Mouse (Mus musculus) granulocyte monocyte progenitor cell, adult 5-6 weeks (primary cell): ENCODE measurements around the gene Dhrs11. TPM values are rescaled to one million over a fixed set of nuclear protein-coding genes. Genes with fewer than 3 reads are reported as not detected.
A peak's percentile ranks its signal among the peaks of the same experiment; 100 is the strongest.

Experiments used
- ATAC-seq: replicated peaks from 2 replicates; pipeline ENCODE4 v1.8.0; 2016; ENCODE audit warnings: mild to moderate bottlenecking, moderate TSS enrichment, inconsistent platforms; ENCODE audit not compliant: poor library complexity, severe bottlenecking
- total RNA-seq, 2 experiments: library from RNA; stranded (forward) in 1 of 2; stranded (reverse) in 1 of 2; fragments of 200-712, 200-1000 nt in 1 of 2; fragments of >200 nt in 1 of 2; fragmentation: Nextera tagmentation in 1 of 2; gene quantifications; 2 replicates each; pipeline ENCODE4 v1.2.3; 2014 to 2017

Gene Dhrs11
- total RNA-seq, 2 experiments from 2014 or later: 14.9 to 20.6 TPM

DNA sequence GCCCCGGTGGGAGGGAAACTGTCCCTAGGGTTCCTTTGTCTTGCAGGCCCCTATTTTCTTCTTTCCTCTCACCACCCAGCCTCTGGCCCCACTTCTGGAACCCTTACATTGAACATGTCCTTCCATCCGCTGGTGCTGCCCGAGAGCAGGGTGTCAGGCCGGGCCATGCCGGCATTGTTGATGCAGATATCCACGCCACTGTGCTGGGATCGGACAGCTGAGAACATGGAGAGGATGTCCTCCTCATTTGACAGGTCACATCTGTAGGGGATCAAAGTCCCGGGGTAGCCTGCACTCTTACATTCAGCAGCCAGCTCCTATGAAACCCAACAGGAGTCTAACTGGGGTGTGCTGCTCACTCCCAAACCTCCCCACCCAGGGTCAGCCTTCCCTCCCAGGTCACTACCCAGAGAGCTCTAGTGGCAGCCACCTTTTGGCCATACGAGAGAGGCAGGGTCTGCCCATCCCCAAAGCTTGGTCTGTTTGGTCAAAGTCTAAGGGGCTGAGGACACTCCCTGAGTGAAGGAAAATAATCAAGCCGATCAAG, 3.5 kb downstream of the Dhrs11 start:
- no peak for ATAC-seq

DNA sequence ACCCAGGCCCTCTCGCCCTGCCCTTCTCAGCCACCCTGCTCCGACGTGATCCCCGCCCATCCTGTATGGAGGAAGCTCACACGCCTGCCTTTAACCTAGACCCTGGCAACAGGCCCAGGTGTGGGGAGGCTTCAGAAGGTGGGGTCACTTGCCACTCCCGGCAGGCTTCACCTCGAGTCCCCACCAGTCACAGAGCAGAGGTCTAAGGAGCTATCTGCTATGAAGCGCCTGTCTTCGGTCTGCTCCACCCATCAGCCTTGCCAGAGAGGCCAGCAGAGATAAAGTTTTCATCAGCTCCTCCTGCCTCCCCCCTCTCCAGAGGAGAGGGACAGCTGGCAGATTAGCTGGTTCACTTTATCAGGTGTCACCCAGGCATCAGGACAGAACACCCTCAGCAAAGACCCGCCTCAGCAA, 5.3 kb downstream of the Dhrs11 start:
- no peak for ATAC-seq

DNA sequence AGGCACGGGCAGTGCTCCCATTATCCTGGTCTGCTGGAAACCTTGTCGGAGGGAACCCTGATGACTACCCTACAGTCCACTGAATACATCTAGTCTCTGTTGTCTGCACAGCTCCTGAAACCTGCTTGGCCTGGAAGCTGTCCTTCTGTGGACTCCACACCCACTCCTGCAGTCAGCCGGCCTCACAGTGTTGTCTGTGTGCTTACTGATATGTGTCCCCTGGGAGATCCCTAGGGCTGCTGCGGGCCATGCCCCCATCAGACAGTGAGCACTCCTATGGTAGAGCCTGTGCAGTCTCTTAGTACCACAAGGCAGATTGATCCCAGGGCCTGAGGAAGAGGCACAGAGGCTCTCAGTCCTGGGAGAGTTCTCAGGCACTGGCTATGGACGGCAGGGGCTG, 6.3 kb downstream of the Dhrs11 start:
- ATAC-seq: no peak

DNA sequence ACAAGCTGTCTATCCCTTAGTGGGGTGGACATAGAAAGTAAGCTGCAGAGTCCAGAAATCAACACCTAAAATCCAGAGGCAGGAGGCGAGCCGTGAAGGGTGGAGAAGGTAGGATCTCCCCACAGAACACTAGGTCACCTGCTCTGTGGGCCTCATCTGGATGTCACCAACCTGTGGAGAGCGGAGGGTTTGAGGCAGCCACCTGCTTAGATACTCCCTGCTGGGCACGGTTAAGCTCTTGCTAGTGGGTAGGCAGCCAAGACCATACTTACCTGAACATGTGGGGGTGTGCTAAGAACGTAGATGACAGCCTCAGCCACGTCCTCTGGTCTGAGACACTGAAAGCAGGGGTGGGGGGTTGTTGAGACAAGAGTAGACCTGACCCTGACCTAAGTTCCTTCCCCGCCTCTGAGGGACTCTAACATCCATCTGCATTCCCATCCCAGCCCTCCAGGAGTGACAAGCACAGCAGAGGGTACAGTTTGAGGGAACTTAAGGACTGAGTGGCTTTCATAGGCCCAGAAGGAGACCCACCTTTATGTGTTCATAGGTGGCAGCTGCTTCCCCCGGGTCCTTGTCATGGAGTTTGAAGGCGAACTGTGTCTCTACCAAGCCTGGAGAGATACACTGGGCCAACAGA, 7.5 kb downstream of the Dhrs11 start:
- ATAC-seq: no peak

DNA sequence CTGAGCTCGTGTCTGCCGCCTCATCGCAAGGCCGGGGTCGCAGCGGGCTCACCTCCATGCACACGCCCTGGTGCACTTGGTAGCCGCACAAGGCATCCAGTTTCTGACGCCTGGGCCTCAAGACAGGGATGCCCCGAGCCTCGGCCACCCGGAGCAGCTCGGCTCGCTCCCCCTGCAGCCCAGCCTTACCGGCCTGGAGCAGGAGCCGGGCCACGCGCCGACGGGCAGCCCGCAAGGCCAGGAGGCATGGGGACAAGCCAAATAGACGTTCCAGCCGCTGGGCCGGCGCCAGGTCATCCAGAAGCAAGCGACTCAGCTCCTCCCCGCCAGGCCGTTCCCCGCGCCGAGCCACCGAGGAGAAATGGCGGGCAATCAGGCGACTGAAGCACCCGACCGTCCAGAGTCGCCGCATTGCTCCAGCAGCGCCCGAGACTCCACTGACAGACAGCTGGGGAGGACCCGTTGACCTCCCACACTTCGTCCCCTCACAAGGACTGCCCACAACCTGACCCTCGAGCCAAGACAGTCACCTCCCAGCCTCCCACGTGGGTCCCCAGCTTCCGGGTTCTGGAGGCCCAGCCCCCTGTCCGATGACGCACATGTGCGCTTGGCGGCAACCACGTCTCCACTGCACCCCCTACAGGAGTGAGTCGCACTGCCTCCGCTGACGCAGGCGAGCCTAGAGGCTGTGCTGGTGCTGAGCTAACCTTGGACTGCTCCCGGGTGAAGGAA, 9.7 kb downstream of the Dhrs11 start, which contains the start of gene Mrm1:
Mrm1 (minus strand) TSS at position 555 of the 732 bp plus-strand sequence.
- ATAC-seq: peak; percentile 89

DNA sequence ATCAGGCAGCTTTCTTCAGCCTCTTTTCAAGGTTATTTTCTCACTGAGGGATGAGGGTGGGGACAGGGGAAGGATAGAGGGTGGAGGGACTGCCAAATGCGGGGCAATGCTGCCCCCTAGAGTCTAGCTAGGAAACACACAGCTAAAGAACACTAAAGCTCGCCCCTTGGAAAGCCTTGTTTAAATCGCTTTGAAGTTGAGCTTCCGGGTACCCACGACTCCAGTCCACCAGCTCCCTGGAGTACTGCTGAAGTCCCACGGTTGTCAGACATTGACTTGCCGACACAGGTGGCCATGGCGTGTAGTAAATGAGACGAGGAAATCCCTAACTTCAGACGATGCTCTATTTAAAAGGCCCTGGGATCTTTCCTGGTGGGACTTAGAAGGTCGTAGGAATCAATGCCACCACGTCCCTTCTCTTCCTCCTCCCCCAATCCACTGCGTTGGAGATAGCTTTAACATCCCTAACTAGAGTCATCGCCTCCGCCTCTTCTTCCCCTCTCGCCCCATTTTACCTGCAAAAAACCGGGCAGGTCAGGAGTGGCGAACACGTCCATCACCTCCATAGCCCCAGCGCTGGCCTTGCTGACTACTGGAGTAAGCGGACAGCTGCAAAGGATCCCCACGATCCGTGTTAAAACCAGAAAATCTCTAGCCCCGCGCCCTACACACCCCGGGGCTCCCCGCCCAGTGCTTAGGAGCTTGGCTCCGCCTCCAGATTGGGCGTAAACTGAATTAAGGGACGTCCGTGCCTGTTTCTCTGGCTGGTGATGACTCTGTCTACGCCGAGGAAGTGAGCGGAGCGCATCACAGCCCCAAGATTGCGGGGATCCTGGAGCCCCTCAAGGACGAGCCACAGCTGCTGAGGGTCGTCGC, 10.5 kb downstream of the Dhrs11 start:
- ATAC-seq: peak; percentile 66

DNA sequence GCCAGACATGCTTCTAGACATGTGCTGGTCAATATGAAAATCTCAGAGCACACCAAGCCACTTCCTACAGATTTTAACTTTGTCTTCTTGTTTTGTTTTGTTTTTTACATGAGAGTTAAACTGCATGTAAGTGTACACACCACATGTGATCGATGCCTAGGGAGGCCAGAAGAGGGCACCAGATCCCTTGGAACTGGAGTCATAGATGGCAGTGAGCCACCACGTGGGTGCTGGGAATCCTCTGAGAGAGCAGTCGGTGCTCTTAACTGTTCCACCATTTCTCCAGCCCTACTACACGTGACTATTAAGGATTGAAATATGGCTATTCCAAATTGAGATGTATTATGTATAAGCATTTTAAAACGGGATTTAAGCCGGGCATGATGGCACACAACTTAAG, 11.4 kb downstream of the Dhrs11 start:
- no peak for ATAC-seq

DNA sequence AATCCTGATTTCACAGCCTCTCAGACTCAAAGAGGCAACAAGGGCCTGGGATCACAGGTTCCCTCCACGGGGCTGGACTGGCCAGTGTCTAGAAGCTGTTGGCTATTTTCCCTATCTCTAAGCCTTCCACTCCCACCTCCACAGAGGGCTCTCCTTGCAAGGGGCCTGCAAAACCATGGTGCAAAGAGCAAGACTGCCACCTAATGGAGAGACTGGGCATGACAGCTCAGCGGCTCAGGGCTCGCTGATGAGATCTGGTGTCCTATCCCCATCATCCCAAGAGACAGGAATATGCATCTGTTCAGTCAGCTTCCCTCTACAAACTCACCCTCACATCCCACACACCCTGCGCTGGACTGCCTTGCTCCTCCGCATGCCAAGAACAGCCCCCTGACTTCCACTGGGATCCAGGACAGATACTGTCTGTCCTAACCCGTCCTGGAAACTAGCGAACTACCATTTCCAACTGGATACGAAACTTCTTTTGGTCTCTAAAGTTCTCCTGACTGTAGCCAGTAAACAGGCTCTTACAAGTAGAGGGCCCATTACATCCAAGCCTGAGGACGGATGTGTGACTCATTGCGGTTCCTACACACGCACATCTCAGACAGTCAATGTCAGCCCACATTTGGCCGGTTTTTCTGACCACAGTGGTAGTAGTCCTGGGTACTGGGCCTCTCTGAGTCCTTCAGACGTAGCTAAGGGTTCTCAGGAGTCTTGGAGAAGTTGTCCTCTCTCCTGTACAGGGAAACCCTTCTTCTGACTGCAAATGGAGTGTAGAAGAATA, 14.9 kb downstream of the Dhrs11 start:
- peak; percentile 71 for ATAC-seq

DNA sequence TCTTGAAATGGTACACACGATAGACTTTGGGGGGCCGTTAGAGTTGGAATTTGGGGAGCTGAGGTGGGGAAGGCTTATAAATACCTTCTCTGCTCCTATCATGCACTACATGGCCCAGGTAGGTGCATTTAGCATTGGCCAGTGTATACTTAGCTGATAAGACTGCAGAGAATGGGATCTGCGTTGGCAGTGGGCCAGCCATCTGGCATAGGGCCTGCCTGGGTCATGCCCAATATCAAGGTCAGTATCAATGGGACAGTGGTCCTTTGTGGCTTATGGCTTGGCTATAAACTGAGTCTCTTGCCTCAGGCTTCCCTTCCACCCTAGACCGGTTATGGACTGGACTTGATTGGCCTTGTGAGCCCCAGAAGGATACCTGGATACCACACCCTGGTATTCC, 24.4 kb downstream of the Dhrs11 start:
- no peak for ATAC-seq

DNA sequence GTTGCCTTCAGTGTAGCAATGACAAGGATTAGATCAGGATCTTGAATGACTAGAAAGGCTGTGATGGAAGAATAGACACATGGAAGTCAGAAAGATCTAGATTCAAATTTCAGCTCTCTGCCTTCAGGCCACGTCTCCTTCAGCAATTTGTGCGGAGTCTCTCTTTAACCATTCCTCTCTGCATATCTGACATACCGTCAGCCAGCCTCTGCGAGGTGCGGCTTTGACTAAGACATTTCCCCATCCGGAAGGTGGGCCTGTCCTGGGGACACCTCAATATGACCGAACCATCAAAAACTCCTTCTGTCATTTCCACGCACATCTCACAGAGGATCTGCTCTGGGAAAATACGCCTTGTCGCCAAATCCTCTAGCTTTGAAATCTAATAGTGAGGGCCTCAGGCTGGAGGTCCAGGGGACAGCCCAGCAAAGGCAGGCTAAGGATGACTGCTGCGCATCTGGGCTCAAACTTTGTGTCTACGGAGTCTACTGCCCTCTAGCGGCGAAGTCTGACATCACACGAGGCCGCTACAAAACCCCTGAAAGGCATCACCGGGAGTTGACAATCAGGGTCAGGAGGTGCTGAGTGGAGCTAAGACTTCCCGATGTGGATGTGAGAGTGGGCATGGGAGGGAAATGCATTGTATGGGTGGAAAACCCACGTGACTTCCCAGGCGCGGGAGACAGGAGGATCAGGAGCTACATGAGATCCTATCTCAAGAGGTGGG, 31.0 kb downstream of the Dhrs11 start:
- ATAC-seq: peak; percentile 66

DNA sequence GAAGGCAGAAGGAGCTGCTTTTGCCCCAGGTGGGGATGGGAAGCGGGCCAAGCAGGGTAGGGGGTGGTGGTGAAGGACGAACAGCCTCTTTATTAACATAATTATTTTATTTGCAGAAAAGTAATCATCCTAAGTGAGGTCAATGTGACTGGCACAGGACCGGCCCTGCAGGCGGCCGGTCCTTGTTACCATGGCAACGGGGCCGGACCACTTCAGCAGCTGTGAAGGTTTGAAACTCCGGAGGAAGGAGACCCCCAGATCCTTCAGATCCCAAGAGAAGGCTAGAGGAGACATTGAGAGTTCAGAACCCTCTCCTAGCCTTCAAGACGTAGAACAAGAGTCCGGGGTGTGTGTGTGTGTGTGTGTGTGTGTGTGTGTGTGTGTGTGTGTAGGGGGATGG, 31.8 kb downstream of the Dhrs11 start:
- ATAC-seq: no peak

DNA sequence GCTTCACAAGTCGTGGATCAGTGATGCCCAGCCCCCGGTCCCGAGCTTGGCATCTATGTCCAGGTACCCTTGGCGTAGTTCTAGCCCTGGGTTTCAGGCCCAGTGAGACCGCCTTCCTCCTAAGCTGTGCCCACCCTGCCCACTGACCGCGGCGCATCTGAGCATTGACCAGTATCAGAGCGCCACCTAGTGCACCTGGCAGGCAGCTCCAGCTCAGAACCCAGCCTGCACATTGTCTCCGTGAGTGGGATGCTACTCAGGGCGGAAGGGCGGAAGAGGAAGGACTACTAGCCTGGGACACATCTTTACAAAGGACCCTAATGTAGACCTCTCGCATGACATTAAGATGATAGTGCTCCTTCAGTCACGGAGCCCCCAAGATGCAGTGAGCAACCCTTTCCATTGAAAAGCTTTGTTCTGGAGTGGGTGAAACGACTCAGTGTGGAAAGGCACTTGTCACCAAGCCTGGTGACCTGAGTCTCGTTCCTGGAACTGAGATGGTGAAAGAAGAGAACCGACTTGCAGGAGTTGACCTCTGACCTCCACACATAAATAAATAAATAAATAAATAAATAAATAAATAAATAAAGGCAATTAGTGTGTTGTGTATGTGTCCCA, 34.2 kb downstream of the Dhrs11 start:
- peak; percentile 91 for ATAC-seq

DNA sequence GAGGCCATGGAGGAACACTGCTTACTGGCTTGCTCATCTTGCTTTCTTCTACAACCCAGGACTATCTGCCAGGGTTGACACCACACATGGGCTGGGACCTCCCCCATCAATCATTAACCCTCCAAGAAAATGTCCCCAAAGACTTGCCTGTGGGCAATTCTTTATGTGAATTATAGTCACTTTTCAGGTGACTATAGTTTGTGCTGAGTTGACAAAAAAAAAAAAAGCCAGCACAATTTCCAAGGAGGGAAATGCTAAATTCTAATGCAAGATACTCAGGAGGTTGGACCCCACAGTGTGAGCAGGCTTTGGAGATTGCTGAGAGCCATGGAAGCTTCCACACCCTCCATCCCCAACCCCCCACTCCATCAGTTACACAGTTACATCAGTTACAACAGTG, 35.2 kb downstream of the Dhrs11 start:
- ATAC-seq: no peak

DNA sequence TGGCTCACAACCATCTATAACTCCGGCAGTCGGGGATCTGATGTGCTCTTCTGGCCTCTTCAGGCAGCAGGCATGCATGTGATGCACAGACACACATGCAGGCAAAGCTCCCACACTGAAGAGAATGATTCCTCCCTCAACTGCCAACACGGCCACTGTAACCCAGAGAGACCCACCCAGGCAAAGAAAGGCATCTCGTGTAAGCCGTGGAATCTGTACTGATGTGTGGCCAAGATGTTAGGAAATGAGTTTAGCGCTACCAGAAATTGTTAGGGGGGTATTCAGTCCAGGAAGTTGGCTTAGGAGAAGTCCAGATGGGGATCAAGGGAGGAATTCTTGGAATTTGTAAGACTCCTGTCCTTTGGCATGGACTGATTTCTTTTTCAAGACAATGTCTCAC, 38.4 kb downstream of the Dhrs11 start:
- no peak for ATAC-seq

DNA sequence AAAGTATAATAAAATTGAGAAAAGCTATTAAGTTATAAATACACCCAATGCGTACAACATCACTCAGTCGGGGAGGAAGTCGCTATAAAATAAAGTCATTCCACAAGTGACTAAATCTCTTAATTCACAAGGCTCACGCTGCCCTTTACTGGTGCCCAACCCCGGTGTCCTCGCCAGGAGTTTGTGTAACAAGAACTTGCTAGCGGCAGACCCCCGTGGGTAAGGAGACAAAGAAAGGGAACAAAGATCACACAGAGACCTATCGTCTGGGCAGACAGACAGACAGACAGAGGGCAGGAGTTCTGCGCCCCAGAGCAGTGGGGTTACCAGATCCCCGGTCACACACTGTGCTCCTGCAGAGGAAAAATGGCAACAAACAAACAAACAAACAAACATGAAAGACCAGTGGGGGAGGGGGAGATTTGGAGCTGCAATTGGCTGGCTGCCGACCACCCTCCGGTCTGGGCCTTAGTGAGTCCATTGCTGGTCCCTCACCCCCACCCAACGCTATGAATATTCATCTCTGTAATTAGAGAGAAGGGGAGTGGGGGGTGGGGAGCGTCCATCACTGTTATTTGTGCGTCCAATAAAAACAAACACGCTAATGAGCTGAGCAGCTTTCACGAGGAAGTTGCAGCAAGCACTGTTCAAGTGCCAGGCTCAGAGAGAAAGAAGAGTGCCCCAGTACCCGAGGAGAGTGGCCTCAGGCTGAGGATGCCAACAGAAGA, 48.5 kb downstream of the Dhrs11 start:
- no peak for ATAC-seq

DNA sequence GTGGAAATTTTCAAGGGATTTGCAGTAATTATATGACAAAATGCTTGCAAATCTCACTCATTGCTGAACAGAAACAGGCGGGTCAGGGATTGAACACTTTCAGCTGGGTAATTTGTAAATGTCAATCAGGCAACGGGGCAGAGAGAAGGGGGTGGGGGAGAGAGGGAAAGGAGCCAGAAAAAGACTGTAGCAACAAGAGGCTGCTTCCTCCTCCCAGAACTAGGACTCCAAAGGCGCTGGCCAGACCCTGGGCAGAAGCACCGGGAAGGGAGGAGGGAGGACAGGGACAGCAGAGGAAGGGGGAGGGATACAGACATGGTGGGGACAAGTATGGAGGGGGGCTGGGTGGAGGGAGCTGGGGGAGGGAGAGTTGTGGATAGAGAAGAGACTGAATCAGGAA, 53.2 kb downstream of the Dhrs11 start:
- no peak for ATAC-seq

DNA sequence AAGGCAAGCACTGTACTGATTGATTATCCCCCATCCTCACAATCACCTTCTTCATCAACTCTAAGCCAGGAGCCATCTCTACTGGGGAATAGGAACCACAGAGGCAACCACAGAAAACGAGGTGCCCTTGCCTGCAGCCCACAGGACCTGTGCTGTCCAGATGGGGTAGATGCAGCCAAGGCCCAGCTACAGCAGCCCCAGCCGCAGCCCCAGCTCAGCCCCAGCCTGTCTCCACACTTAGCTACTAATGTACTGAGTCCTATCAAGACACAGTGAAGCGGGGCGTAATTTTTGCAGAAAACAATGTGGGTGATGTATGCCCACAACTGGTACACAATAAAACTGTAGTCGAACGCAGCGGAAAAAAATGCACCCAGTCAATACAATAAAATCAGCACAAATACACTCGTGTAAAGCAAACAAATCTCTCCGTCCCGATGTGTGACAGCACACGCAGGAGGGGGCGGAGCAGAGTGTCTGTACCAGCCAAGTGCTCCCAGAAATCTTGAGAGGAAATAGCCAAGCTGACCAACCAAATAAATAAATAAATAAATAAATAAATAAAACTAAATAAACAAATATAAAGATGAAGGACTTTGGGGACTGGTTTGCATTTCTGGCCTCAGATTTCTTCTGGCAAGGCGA, 53.8 kb downstream of the Dhrs11 start:
- ATAC-seq: no peak
